Mouse (Mus musculus) WW6 (cell line): ENCODE measurements around the gene Hykk.
A peak's percentile ranks its signal among the peaks of the same experiment; 100 is the strongest.

Experiments
- DNase-seq: peaks from one replicate; pipeline ENCODE4 v3.0.0-alpha.2; 2013; ENCODE audit warnings: low read depth, low spot score

Gene Hykk

GRCm38 (mm10) chr9:54981291-54982191 is 64.5 kb downstream of the Hykk start:
- DNase-seq, result peak; percentile 49

GRCm38 (mm10) chr9:54982401-54982800 is 65.3 kb downstream of the Hykk start:
- no peak for DNase-seq

- DNase-seq, result no peak
Observed at GRCm38 (mm10) chr9:54990362-54990761, 73.3 kb downstream of the Hykk start.

GRCm38 (mm10) chr9:54994381-54994780 is 77.3 kb downstream of the Hykk start:
- DNase-seq, result no peak

GRCm38 (mm10) chr9:54995645-54996044 is 78.6 kb downstream of the Hykk start:
- no peak for DNase-seq
